Mouse (Mus musculus): Measurements from ENCODE around the gene Kif19a.

The Kif19a gene

GRCm38 (mm10) chr11:114780076-114780475 is 14.9 kb downstream of the Kif19a start:
- no peak for DNase-seq (ENCODE audit: low spot score in 2 of 2)

- no peak for DNase-seq (ENCODE audit: low spot score in 2 of 2)
These were observed 20.7 kb downstream of the Kif19a start for GRCm38 (mm10) chr11:114785892-114786291.

GRCm38 (mm10) chr11:114786326-114786725 is 21.1 kb downstream of the Kif19a start:
- DNase-seq (ENCODE audit: low spot score in 2 of 2) = no peak

GRCm38 (mm10) chr11:114787611-114788010 is 22.4 kb downstream of the Kif19a start:
- no peak for DNase-seq (ENCODE audit: low spot score in 2 of 2)

- DNase-seq (ENCODE audit: low spot score in 2 of 2) = peak; percentile 68 to 92
These were observed 24.0 kb downstream of the Kif19a start for GRCm38 (mm10) chr11:114789061-114789714.

GRCm38 (mm10) chr11:114789716-114790115 is 24.5 kb downstream of the Kif19a start:
- no peak for DNase-seq (ENCODE audit: low spot score in 2 of 2)

GRCm38 (mm10) chr11:114790171-114790570 is 25.0 kb downstream of the Kif19a start:
- no peak for DNase-seq (ENCODE audit: low spot score in 2 of 2)

GRCm38 (mm10) chr11:114790841-114791240 is 25.7 kb downstream of the Kif19a start:
- no peak for DNase-seq (ENCODE audit: low spot score in 2 of 2)

GRCm38 (mm10) chr11:114791351-114791889 is 26.2 kb downstream of the Kif19a start:
- DNase-seq (ENCODE audit: low spot score in 2 of 2) = no peak

GRCm38 (mm10) chr11:114791891-114792411 is 26.8 kb downstream of the Kif19a start:
- no peak for DNase-seq (ENCODE audit: low spot score in 2 of 2)

GRCm38 (mm10) chr11:114792931-114793494 is 27.8 kb downstream of the Kif19a start:
- no peak for DNase-seq (ENCODE audit: low spot score in 2 of 2)

GRCm38 (mm10) chr11:114793868-114794545 is 28.8 kb downstream of the Kif19a start:
- no peak for DNase-seq (ENCODE audit: low spot score in 2 of 2)

- no peak for DNase-seq (ENCODE audit: low spot score in 2 of 2)
These were observed 29.5 kb downstream of the Kif19a start for GRCm38 (mm10) chr11:114794691-114795090.

GRCm38 (mm10) chr11:114795231-114795746 is 30.1 kb downstream of the Kif19a start:
- no peak for DNase-seq (ENCODE audit: low spot score in 2 of 2)

GRCm38 (mm10) chr11:114795848-114796322 is 30.7 kb downstream of the Kif19a start, which contains the start of gene Btbd17:
TSS of gene Btbd17 (minus strand) at chr11:114795945.
- DNase-seq (ENCODE audit: low spot score in 2 of 2) = no peak

GRCm38 (mm10) chr11:114797176-114797575 is 32.0 kb downstream of the Kif19a start:
- DNase-seq (ENCODE audit: low spot score in 2 of 2) = no peak

GRCm38 (mm10) chr11:114797981-114798380 is 32.8 kb downstream of the Kif19a start:
- no peak for DNase-seq (ENCODE audit: low spot score in 2 of 2)

GRCm38 (mm10) chr11:114798624-114799023 is 33.4 kb downstream of the Kif19a start, which contains the start of gene Gpr142:
TSS of gene Gpr142 (plus strand) at chr11:114798924.
- DNase-seq (ENCODE audit: low spot score in 2 of 2) = no peak

GRCm38 (mm10) chr11:114801906-114802305 is 36.7 kb downstream of the Kif19a start:
- DNase-seq (ENCODE audit: low spot score in 2 of 2) = no peak

GRCm38 (mm10) chr11:114802540-114803267 is 37.5 kb downstream of the Kif19a start:
- DNase-seq (ENCODE audit: low spot score in 2 of 2) = no peak

- DNase-seq (ENCODE audit: low spot score in 2 of 2) = no peak
These were observed 38.8 kb downstream of the Kif19a start for GRCm38 (mm10) chr11:114803990-114804389.

All from spleen, postnatal 4 days (tissue).